Mouse (Mus musculus) lung, postnatal 0 days (tissue): ENCODE results near the gene Gpx7.

Experiments
- CTCF ChIP-seq: IDR thresholded peaks from 2 replicates; pipeline ENCODE4 v1.5.1; 2016; ENCODE audit warnings: antibody characterized with exemption, mild to moderate bottlenecking
- EP300 ChIP-seq: IDR thresholded peaks from 2 replicates; pipeline ENCODE4 v1.6.1; 2016; ENCODE audit warnings: antibody characterized with exemption, mild to moderate bottlenecking, control low read depth

DNA sequence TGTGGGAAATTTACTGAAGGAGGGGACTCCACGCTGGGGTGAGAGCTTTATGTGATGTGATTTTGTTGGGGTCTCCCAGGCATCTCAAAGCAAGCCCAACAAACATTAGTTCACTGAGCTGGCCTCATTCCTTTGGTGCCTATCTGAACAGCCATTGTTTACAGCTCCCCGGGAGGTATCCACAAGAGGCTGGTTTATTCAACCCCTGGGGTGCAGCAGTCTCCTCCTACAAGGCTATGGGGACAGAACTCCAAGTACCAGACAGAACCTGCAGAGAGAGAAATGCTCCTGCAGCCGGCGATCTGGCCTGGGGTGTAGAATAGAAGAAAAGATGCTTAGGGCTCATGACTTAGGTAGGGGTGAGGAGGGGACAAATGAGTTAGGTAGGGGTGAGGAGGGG is 48.3 kb downstream of the Gpx7 start:
- TF ChIP-seq CTCF (no peak), EP300 (no peak)
